Mouse (Mus musculus): ENCODE measurements at regions not wholly inside any gene's neighbourhood (a gene's known extent, or its start where the extent isn't known, plus 50 kb on each side); places are given as distances from the start of the nearest gene placed in this dataset.

- Histone ChIP-seq H3K36me3 (no peaks in the 10 kb centered on the region), H3K4me3 (no peak overlapping the region), H3K9ac (no peak overlapping the region), H3K27ac (no peak overlapping the region), H3K9me3 (replicated peaks) (no peaks in the 10 kb centered on the region), H3K4me2 (replicated peaks) (no peak overlapping the region), H3K4me1 (peaks cover 8% of the 10 kb centered on the region; the same call in 1 of the 2 replicates), H3K27me3 (no peaks in the 10 kb centered on the region)
- ATAC-seq (ENCODE audit: low FRiP score), result peak; percentile 73
- WGBS, result 5% methylated on average over 1 of the region's 1 CpGs
Observed at GRCm38 (mm10) chr7:77632656-77633055, 1105.2 kb downstream of the Ntrk3 start.

GRCm38 (mm10) chr7:77623491-77623890 lies 1114.3 kb downstream of the Ntrk3 start:
- Histone ChIP-seq H3K4me2 (replicated peaks) (no peak overlapping the region), H3K27me3 (no peaks in the 10 kb centered on the region), H3K36me3 (no peaks in the 10 kb centered on the region), H3K4me1 (peaks cover 7% of the 10 kb centered on the region), H3K9ac (no peak overlapping the region), H3K4me3 (no peak overlapping the region), H3K9me3 (replicated peaks) (no peaks in the 10 kb centered on the region), H3K27ac (no peak overlapping the region)
- ATAC-seq (ENCODE audit: low FRiP score), result no peak
- 35% methylated on average over 4 of the region's 4 CpGs for WGBS

- no peak overlapping the region for H3K27ac ChIP-seq
Observed at GRCm38 (mm10) chr7:77622934-77623333, 1114.9 kb downstream of the Ntrk3 start.

GRCm38 (mm10) chr7:77572872-77573271 lies 1164.9 kb downstream of the Ntrk3 start:
- H3K4me1 ChIP-seq, result no peaks in the 10 kb centered on the region
- H3K4me3 ChIP-seq, result no peak overlapping the region
- H3K9ac ChIP-seq, result no peak overlapping the region
- 73% methylated on average over 1 of the region's 1 CpGs for WGBS
- ATAC-seq (ENCODE audit: low FRiP score), result no peak
- no peak overlapping the region for H3K4me2 ChIP-seq (replicated peaks)
- H3K36me3 ChIP-seq, result no peaks in the 10 kb centered on the region
- H3K27ac ChIP-seq, result no peak overlapping the region
- no peaks in the 10 kb centered on the region for H3K9me3 ChIP-seq (replicated peaks)
- H3K27me3 ChIP-seq, result no peaks in the 10 kb centered on the region

More at GRCm38 (mm10) chr7:77622934-77623333, 1114.9 kb downstream of the Ntrk3 start:
- H3K36me3 ChIP-seq, result no peaks in the 10 kb centered on the region
- no peak overlapping the region for H3K9ac ChIP-seq
- no peaks in the 10 kb centered on the region for H3K27me3 ChIP-seq
- H3K9me3 ChIP-seq (replicated peaks), result no peaks in the 10 kb centered on the region
- no peak for ATAC-seq (ENCODE audit: low FRiP score)
- H3K4me2 ChIP-seq (replicated peaks), result no peak overlapping the region
- peaks cover 7% of the 10 kb centered on the region for H3K4me1 ChIP-seq
- no peak overlapping the region for H3K4me3 ChIP-seq

- WGBS, result 75% methylated on average over 1 of the region's 1 CpGs
Observed at GRCm38 (mm10) chr7:77559095-77559494, 1178.7 kb downstream of the Ntrk3 start.

GRCm38 (mm10) chr7:77558536-77558935 lies 1179.3 kb downstream of the Ntrk3 start:
- WGBS, result 71% methylated on average over 4 of the region's 4 CpGs
- H3K36me3 ChIP-seq, result no peaks in the 10 kb centered on the region
- no peaks in the 10 kb centered on the region for H3K27me3 ChIP-seq
- H3K27ac ChIP-seq, result no peak overlapping the region
- no peak for ATAC-seq (ENCODE audit: low FRiP score)
- H3K4me3 ChIP-seq, result no peak overlapping the region
- H3K9me3 ChIP-seq (replicated peaks), result no peaks in the 10 kb centered on the region
- no peaks in the 10 kb centered on the region for H3K4me1 ChIP-seq
- H3K4me2 ChIP-seq (replicated peaks), result no peak overlapping the region
- no peak overlapping the region for H3K9ac ChIP-seq

More at GRCm38 (mm10) chr7:77559095-77559494, 1178.7 kb downstream of the Ntrk3 start:
- Histone ChIP-seq H3K4me3 (no peak overlapping the region), H3K27ac (no peak overlapping the region), H3K36me3 (no peaks in the 10 kb centered on the region), H3K4me2 (replicated peaks) (no peak overlapping the region), H3K27me3 (no peaks in the 10 kb centered on the region), H3K9me3 (replicated peaks) (no peaks in the 10 kb centered on the region), H3K4me1 (no peaks in the 10 kb centered on the region), H3K9ac (no peak overlapping the region)
- ATAC-seq (ENCODE audit: low FRiP score), result no peak

- Histone ChIP-seq H3K9me3 (replicated peaks) (no peaks in the 10 kb centered on the region), H3K4me3 (no peak overlapping the region), H3K27ac (no peak overlapping the region), H3K4me2 (replicated peaks) (no peak overlapping the region), H3K36me3 (no peaks in the 10 kb centered on the region), H3K9ac (no peak overlapping the region), H3K27me3 (no peaks in the 10 kb centered on the region), H3K4me1 (no peaks in the 10 kb centered on the region)
- ATAC-seq (ENCODE audit: low FRiP score), result no peak
- 53% methylated on average over 5 of the region's 5 CpGs for WGBS
Observed at GRCm38 (mm10) chr7:77536890-77537289, 1200.9 kb downstream of the Ntrk3 start.

- no peaks in the 10 kb centered on the region for H3K9me3 ChIP-seq (replicated peaks)
- ATAC-seq (ENCODE audit: low FRiP score), result no peak
- 54% methylated on average over 5 of the region's 5 CpGs for WGBS
Observed at GRCm38 (mm10) chr7:77527906-77528305, 1209.9 kb downstream of the Ntrk3 start.

GRCm38 (mm10) chr7:77509586-77509985 lies 1228.2 kb downstream of the Ntrk3 start:
- ATAC-seq (ENCODE audit: low FRiP score), result no peak
- 79% methylated on average over 2 of the region's 2 CpGs for WGBS
- H3K27ac ChIP-seq, result no peak overlapping the region

More at GRCm38 (mm10) chr7:77527906-77528305, 1209.9 kb downstream of the Ntrk3 start:
- H3K4me1 ChIP-seq, result no peaks in the 10 kb centered on the region
- H3K4me3 ChIP-seq, result no peak overlapping the region
- H3K4me2 ChIP-seq (replicated peaks), result no peak overlapping the region
- H3K27ac ChIP-seq, result no peak overlapping the region
- H3K27me3 ChIP-seq, result no peaks in the 10 kb centered on the region
- H3K36me3 ChIP-seq, result no peaks in the 10 kb centered on the region
- no peak overlapping the region for H3K9ac ChIP-seq

GRCm38 (mm10) chr7:77507606-77508005 lies 1230.2 kb downstream of the Ntrk3 start:
- H3K36me3 ChIP-seq, result no peaks in the 10 kb centered on the region
- H3K4me3 ChIP-seq, result no peak overlapping the region
- no peaks in the 10 kb centered on the region for H3K9me3 ChIP-seq (replicated peaks)
- H3K27ac ChIP-seq, result no peak overlapping the region
- no peaks in the 10 kb centered on the region for H3K27me3 ChIP-seq
- H3K4me1 ChIP-seq, result no peaks in the 10 kb centered on the region
- ATAC-seq (ENCODE audit: low FRiP score), result no peak
- H3K4me2 ChIP-seq (replicated peaks), result no peak overlapping the region
- H3K9ac ChIP-seq, result no peak overlapping the region
- WGBS, result 85% methylated on average over 3 of the region's 3 CpGs

More at GRCm38 (mm10) chr7:77509586-77509985, 1228.2 kb downstream of the Ntrk3 start:
- no peaks in the 10 kb centered on the region for H3K4me1 ChIP-seq
- no peaks in the 10 kb centered on the region for H3K9me3 ChIP-seq (replicated peaks)
- no peaks in the 10 kb centered on the region for H3K27me3 ChIP-seq
- H3K4me3 ChIP-seq, result no peak overlapping the region
- H3K9ac ChIP-seq, result no peak overlapping the region
- no peaks in the 10 kb centered on the region for H3K36me3 ChIP-seq
- H3K4me2 ChIP-seq (replicated peaks), result no peak overlapping the region

- ATAC-seq (ENCODE audit: low FRiP score), result no peak
- H3K36me3 ChIP-seq, result no peaks in the 10 kb centered on the region
- no peaks in the 10 kb centered on the region for H3K4me1 ChIP-seq
- H3K4me3 ChIP-seq, result no peak overlapping the region
- H3K27ac ChIP-seq, result no peak overlapping the region
- no peaks in the 10 kb centered on the region for H3K27me3 ChIP-seq
- no peak overlapping the region for H3K9ac ChIP-seq
- H3K4me2 ChIP-seq (replicated peaks), result no peak overlapping the region
- WGBS, result 77% methylated on average over 4 of the region's 4 CpGs
- H3K9me3 ChIP-seq (replicated peaks), result no peaks in the 10 kb centered on the region
Observed at GRCm38 (mm10) chr7:77502608-77503007, 1235.2 kb downstream of the Ntrk3 start.

GRCm38 (mm10) chr7:77495066-77495465 lies 1242.7 kb downstream of the Ntrk3 start:
- no peaks in the 10 kb centered on the region for H3K36me3 ChIP-seq

GRCm38 (mm10) chr7:77477519-77477918 lies 1247.8 kb downstream of the Agbl1 start:
- ATAC-seq (ENCODE audit: low FRiP score), result no peak
- H3K27me3 ChIP-seq, result no peaks in the 10 kb centered on the region
- H3K9ac ChIP-seq, result no peak overlapping the region
- WGBS, result 94% methylated on average over 2 of the region's 2 CpGs
- no peaks in the 10 kb centered on the region for H3K4me1 ChIP-seq
- H3K36me3 ChIP-seq, result no peaks in the 10 kb centered on the region
- H3K9me3 ChIP-seq (replicated peaks), result no peaks in the 10 kb centered on the region
- H3K4me2 ChIP-seq (replicated peaks), result no peak overlapping the region
- no peak overlapping the region for H3K27ac ChIP-seq
- H3K4me3 ChIP-seq, result no peak overlapping the region

More at GRCm38 (mm10) chr7:77495066-77495465, 1242.7 kb downstream of the Ntrk3 start:
- WGBS, result 85% methylated on average over 3 of the region's 3 CpGs
- ATAC-seq (ENCODE audit: low FRiP score), result no peak
- Histone ChIP-seq H3K4me2 (replicated peaks) (no peak overlapping the region), H3K27ac (no peak overlapping the region), H3K4me3 (no peak overlapping the region), H3K9ac (no peak overlapping the region), H3K4me1 (no peaks in the 10 kb centered on the region), H3K27me3 (no peaks in the 10 kb centered on the region), H3K9me3 (replicated peaks) (no peaks in the 10 kb centered on the region)

Measured in hindbrain, embryonic 12.5 days (tissue).